Mouse (Mus musculus) heart, adult 18-20 months (tissue): ENCODE measurements at regions not wholly inside any gene's neighbourhood (a gene's known extent, or its start where the extent isn't known, plus 50 kb on each side); places are given as distances from the start of the nearest gene placed in this dataset.
A peak's percentile ranks its signal among the peaks of the same experiment; 100 is the strongest.

ENCODE experiments used
- DNase-seq, 2 experiments: peaks; one replicate each; pipeline ENCODE4 v3.0.0; 2021 to 2022; ENCODE audit warnings: mixed read lengths in 1 of 2

- no peak for DNase-seq
These were observed 94.8 kb downstream of the Snx19 start for GRCm38 (mm10) chr9:30521556-30522240.

GRCm38 (mm10) chr9:30520853-30521439 is 94.0 kb downstream of the Snx19 start:
- peak; percentile 18 to 52 for DNase-seq

- no peak for DNase-seq
These were observed 93.2 kb downstream of the Snx19 start for GRCm38 (mm10) chr9:30520116-30520515.

- no peak for DNase-seq
These were observed 92.3 kb downstream of the Snx19 start for GRCm38 (mm10) chr9:30519231-30519630.
